Mouse (Mus musculus): ENCODE data around the gene Strn. TPM values are rescaled to one million over a fixed set of nuclear protein-coding genes. Genes with fewer than 3 reads are reported as not detected.
A peak's percentile ranks its signal among the peaks of the same experiment; 100 is the strongest.

Strn gene
- 6.7 and 7.9 TPM in 2 replicates for polyA plus RNA-seq (2014; fragmentation: Nextera tagmentation; extraction: Ambion mirVana)

- no peaks in the 10 kb centered on the region for H3K36me3 ChIP-seq (ENCODE audit: control insufficient read depth, insufficient read depth, low read length)
- 42% methylated on average over 4 of the region's 4 CpGs for WGBS
- H3K9ac ChIP-seq (ENCODE audit: low read length): peak within 1 kb of the TSS; percentile 93
- DNase-seq (ENCODE audit: low spot score, missing footprints) (peak; percentile 79), ATAC-seq (ENCODE audit: low FRiP score) (no peak)
- H3K4me1 ChIP-seq (ENCODE audit: control insufficient read depth, insufficient read depth, low read length): peaks cover 14% of the 10 kb centered on the region
- no peaks in the 10 kb centered on the region for H3K9me3 ChIP-seq (ENCODE audit: control insufficient read depth, low read length)
- H3K4me3 ChIP-seq (ENCODE audit: low read depth, low read length): peak within 1 kb of the TSS; percentile 93
- H3K27me3 ChIP-seq (ENCODE audit: control insufficient read depth, insufficient read depth, low read length): no peaks in the 10 kb centered on the region
- H3K27ac ChIP-seq (ENCODE audit: low read depth, low read length): peak within 1 kb of the TSS; percentile 59; the same call in 1 of the 2 replicates
- peak within 1 kb of the TSS; percentile 87 for H3K4me2 ChIP-seq
These were observed at the start of gene Strn for GRCm38 (mm10) chr17:78737096-78737495. Gene Strn, minus strand, starts transcription at chr17:78737196.

- H3K9ac ChIP-seq (ENCODE audit: low read length): no peak overlapping the region
- H3K36me3 ChIP-seq (ENCODE audit: control insufficient read depth, insufficient read depth, low read length): 0 out of 2 replicates have a peak, but pooled peaks cover 3% of the 10 kb centered on the region
- H3K27ac ChIP-seq (ENCODE audit: low read depth, low read length): no peak overlapping the region
- ATAC-seq (ENCODE audit: low FRiP score): no peak
- no peaks in the 10 kb centered on the region for H3K9me3 ChIP-seq (ENCODE audit: control insufficient read depth, low read length)
- DNase-seq (ENCODE audit: low spot score, missing footprints): no peak
- no peak overlapping the region for H3K4me3 ChIP-seq (ENCODE audit: low read depth, low read length)
- no peak overlapping the region for H3K4me2 ChIP-seq
- no peaks in the 10 kb centered on the region for H3K27me3 ChIP-seq (ENCODE audit: control insufficient read depth, insufficient read depth, low read length)
- H3K4me1 ChIP-seq (ENCODE audit: control insufficient read depth, insufficient read depth, low read length): no peaks in the 10 kb centered on the region
- 94% methylated on average over 1 of the region's 1 CpGs for WGBS
These were observed 41.8 kb upstream of the Strn start for GRCm38 (mm10) chr17:78778765-78779164.

- no peak for ATAC-seq (ENCODE audit: low FRiP score)
- H3K27ac ChIP-seq (ENCODE audit: low read depth, low read length): no peak overlapping the region
- 93% methylated on average over 2 of the region's 2 CpGs for WGBS
- DNase-seq (ENCODE audit: low spot score, missing footprints): no peak
- no peak overlapping the region for H3K4me3 ChIP-seq (ENCODE audit: low read depth, low read length)
- no peak overlapping the region for H3K9ac ChIP-seq (ENCODE audit: low read length)
- H3K4me2 ChIP-seq: no peak overlapping the region
- no peaks in the 10 kb centered on the region for H3K27me3 ChIP-seq (ENCODE audit: control insufficient read depth, insufficient read depth, low read length)
- no peaks in the 10 kb centered on the region for H3K36me3 ChIP-seq (ENCODE audit: control insufficient read depth, insufficient read depth, low read length)
- H3K4me1 ChIP-seq (ENCODE audit: control insufficient read depth, insufficient read depth, low read length): no peaks in the 10 kb centered on the region
- no peaks in the 10 kb centered on the region for H3K9me3 ChIP-seq (ENCODE audit: control insufficient read depth, low read length)
These were observed 35.3 kb upstream of the Strn start for GRCm38 (mm10) chr17:78772317-78772716.

- Histone ChIP-seq H3K9ac (ENCODE audit: low read length) (no peak overlapping the region), H3K36me3 (ENCODE audit: control insufficient read depth, insufficient read depth, low read length) (peaks cover 2% of the 10 kb centered on the region; the same call in 1 of the 2 replicates), H3K27me3 (ENCODE audit: control insufficient read depth, insufficient read depth, low read length) (no peaks in the 10 kb centered on the region), H3K4me3 (ENCODE audit: low read depth, low read length) (no peak overlapping the region), H3K4me1 (ENCODE audit: control insufficient read depth, insufficient read depth, low read length) (no peaks in the 10 kb centered on the region), H3K4me2 (no peak overlapping the region), H3K27ac (ENCODE audit: low read depth, low read length) (no peak overlapping the region), H3K9me3 (ENCODE audit: control insufficient read depth, low read length) (no peaks in the 10 kb centered on the region)
- 76% methylated on average over 7 of the region's 7 CpGs for WGBS
- DNase-seq (ENCODE audit: low spot score, missing footprints): no peak
- ATAC-seq (ENCODE audit: low FRiP score): no peak
These were observed 33.9 kb upstream of the Strn start for GRCm38 (mm10) chr17:78770932-78771331.

GRCm38 (mm10) chr17:78769341-78769740 is 32.3 kb upstream of the Strn start:
- ATAC-seq (ENCODE audit: low FRiP score) (no peak), DNase-seq (ENCODE audit: low spot score, missing footprints) (no peak)
- Histone ChIP-seq H3K4me2 (no peak overlapping the region), H3K36me3 (ENCODE audit: control insufficient read depth, insufficient read depth, low read length) (peaks cover 2% of the 10 kb centered on the region; the same call in 1 of the 2 replicates), H3K9me3 (ENCODE audit: control insufficient read depth, low read length) (no peaks in the 10 kb centered on the region), H3K27me3 (ENCODE audit: control insufficient read depth, insufficient read depth, low read length) (no peaks in the 10 kb centered on the region), H3K4me1 (ENCODE audit: control insufficient read depth, insufficient read depth, low read length) (no peaks in the 10 kb centered on the region), H3K9ac (ENCODE audit: low read length) (no peak overlapping the region), H3K27ac (ENCODE audit: low read depth, low read length) (no peak overlapping the region), H3K4me3 (ENCODE audit: low read depth, low read length) (no peak overlapping the region)
- 80% methylated on average over 3 of the region's 3 CpGs for WGBS

GRCm38 (mm10) chr17:78768937-78769336 is 31.9 kb upstream of the Strn start:
- Histone ChIP-seq H3K27me3 (ENCODE audit: control insufficient read depth, insufficient read depth, low read length) (no peaks in the 10 kb centered on the region), H3K27ac (ENCODE audit: low read depth, low read length) (no peak overlapping the region), H3K9me3 (ENCODE audit: control insufficient read depth, low read length) (no peaks in the 10 kb centered on the region), H3K4me1 (ENCODE audit: control insufficient read depth, insufficient read depth, low read length) (no peaks in the 10 kb centered on the region), H3K36me3 (ENCODE audit: control insufficient read depth, insufficient read depth, low read length) (peaks cover 2% of the 10 kb centered on the region; the same call in 1 of the 2 replicates), H3K9ac (ENCODE audit: low read length) (no peak overlapping the region), H3K4me2 (no peak overlapping the region), H3K4me3 (ENCODE audit: low read depth, low read length) (no peak overlapping the region)
- DNase-seq (ENCODE audit: low spot score, missing footprints) (no peak), ATAC-seq (ENCODE audit: low FRiP score) (no peak)
- 83% methylated on average over 2 of the region's 2 CpGs for WGBS

GRCm38 (mm10) chr17:78767546-78767945 is 30.6 kb upstream of the Strn start:
- no peak for DNase-seq (ENCODE audit: low spot score, missing footprints)
- no peaks in the 10 kb centered on the region for H3K4me1 ChIP-seq (ENCODE audit: control insufficient read depth, insufficient read depth, low read length)
- H3K36me3 ChIP-seq (ENCODE audit: control insufficient read depth, insufficient read depth, low read length): peaks cover 2% of the 10 kb centered on the region; the same call in 1 of the 2 replicates
- H3K4me2 ChIP-seq: no peak overlapping the region
- no peak overlapping the region for H3K27ac ChIP-seq (ENCODE audit: low read depth, low read length)
- no peaks in the 10 kb centered on the region for H3K9me3 ChIP-seq (ENCODE audit: control insufficient read depth, low read length)
- H3K9ac ChIP-seq (ENCODE audit: low read length): no peak overlapping the region
- WGBS: 77% methylated on average over 8 of the region's 8 CpGs
- no peaks in the 10 kb centered on the region for H3K27me3 ChIP-seq (ENCODE audit: control insufficient read depth, insufficient read depth, low read length)
- ATAC-seq (ENCODE audit: low FRiP score): no peak
- no peak overlapping the region for H3K4me3 ChIP-seq (ENCODE audit: low read depth, low read length)

- no peak for DNase-seq (ENCODE audit: low spot score, missing footprints)
- H3K27ac ChIP-seq (ENCODE audit: low read depth, low read length): no peak overlapping the region
- no peaks in the 10 kb centered on the region for H3K9me3 ChIP-seq (ENCODE audit: control insufficient read depth, low read length)
- no peaks in the 10 kb centered on the region for H3K27me3 ChIP-seq (ENCODE audit: control insufficient read depth, insufficient read depth, low read length)
- no peak overlapping the region for H3K4me3 ChIP-seq (ENCODE audit: low read depth, low read length)
- WGBS: 84% methylated on average over 7 of the region's 7 CpGs
- H3K4me2 ChIP-seq: no peak overlapping the region
- H3K36me3 ChIP-seq (ENCODE audit: control insufficient read depth, insufficient read depth, low read length): peaks cover 2% of the 10 kb centered on the region; the same call in 1 of the 2 replicates
- no peaks in the 10 kb centered on the region for H3K4me1 ChIP-seq (ENCODE audit: control insufficient read depth, insufficient read depth, low read length)
- no peak for ATAC-seq (ENCODE audit: low FRiP score)
- H3K9ac ChIP-seq (ENCODE audit: low read length): no peak overlapping the region
These were observed 29.1 kb upstream of the Strn start for GRCm38 (mm10) chr17:78766084-78766483.

GRCm38 (mm10) chr17:78763272-78763671 is 26.3 kb upstream of the Strn start:
- no peak overlapping the region for H3K9ac ChIP-seq (ENCODE audit: low read length)
- no peaks in the 10 kb centered on the region for H3K27me3 ChIP-seq (ENCODE audit: control insufficient read depth, insufficient read depth, low read length)
- no peaks in the 10 kb centered on the region for H3K9me3 ChIP-seq (ENCODE audit: control insufficient read depth, low read length)
- H3K27ac ChIP-seq (ENCODE audit: low read depth, low read length): no peak overlapping the region
- peaks cover 2% of the 10 kb centered on the region; the same call in 1 of the 2 replicates for H3K36me3 ChIP-seq (ENCODE audit: control insufficient read depth, insufficient read depth, low read length)
- ATAC-seq (ENCODE audit: low FRiP score): no peak
- no peak for DNase-seq (ENCODE audit: low spot score, missing footprints)
- H3K4me3 ChIP-seq (ENCODE audit: low read depth, low read length): no peak overlapping the region
- H3K4me2 ChIP-seq: no peak overlapping the region
- WGBS: 96% methylated on average over 5 of the region's 5 CpGs
- no peaks in the 10 kb centered on the region for H3K4me1 ChIP-seq (ENCODE audit: control insufficient read depth, insufficient read depth, low read length)
